Comparison of ENCODE assay signal across 12 mouse cellular contexts in the genomic region with DNA sequence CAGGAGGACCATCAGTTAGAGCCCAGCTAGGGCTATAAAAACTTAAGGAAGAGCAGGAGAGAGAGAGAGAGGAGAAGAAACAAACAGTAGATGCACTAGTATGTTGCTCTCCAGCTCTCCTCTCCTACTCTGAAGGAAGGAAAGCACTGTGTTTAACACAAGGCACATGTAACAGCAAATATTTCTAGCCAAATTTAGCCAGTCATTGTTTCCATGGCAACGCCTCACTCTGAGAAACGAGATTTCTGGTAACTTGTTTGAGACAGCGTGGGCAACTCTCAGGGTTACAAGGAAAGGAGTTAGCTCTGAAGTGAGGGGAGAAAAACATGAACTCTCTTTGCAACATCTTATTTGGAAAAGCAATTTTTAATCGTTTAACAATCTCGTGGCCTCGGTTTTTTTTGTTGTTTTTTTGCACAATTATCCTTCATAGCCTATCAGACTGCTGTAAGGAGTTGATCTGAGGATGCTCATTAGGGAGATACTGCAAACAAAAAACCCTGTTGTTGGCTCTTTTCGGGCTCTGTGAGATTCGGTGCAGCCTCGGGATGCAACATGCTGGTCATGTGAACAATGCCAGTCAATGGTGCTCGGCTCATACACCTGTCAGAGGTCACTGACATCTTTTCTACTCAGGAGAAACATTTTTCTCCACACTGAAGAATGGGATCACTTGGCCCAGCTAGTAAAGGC. TPM values are rescaled to one million over a fixed set of nuclear protein-coding genes. Genes with fewer than 3 reads are reported as not detected.
DNase-seq lines count a peak whose midpoint lies in the region; ATAC-seq lines count a peak whose summit lies in the region.
"Had no signal": no experiment of that assay in that cellular context is flagged by ENCODE, and none has a peak within 500 bp of the region (broad histone marks: within the 10 kb centered on the region; RNA-seq: fewer than 3 reads in every experiment).

No protein-coding gene starts in this region.

- no peak overlapping the region for H3K4me3 ChIP-seq in forebrain, embryonic 14.5 days (ENCODE audit: low read depth, low read length)
- no peak overlapping the region for H3K4me3 ChIP-seq in forebrain, embryonic 11.5 days (ENCODE audit: low read depth, low read length)

- intact Hi-C loops in left cerebral cortex, postnatal 14 days (cut with DNase I), result loop anchor here (5.0 kb wide), 1 partner anchor 123 kb away; no protein-coding TSS in a partner anchor

- H3K27ac ChIP-seq in forebrain, embryonic 14.5 days (ENCODE audit: low read depth, low read length), result no peak overlapping the region
- H3K27ac ChIP-seq in forebrain, embryonic 11.5 days (ENCODE audit: low read depth, low read length), result no peak overlapping the region

- WGBS in forebrain, embryonic 14.5 days, result 30% methylated on average over 10 of the region's 10 CpGs
- 48% methylated on average over 10 of the region's 10 CpGs for WGBS in forebrain, embryonic 11.5 days

- no peak overlapping the region for H3K4me2 ChIP-seq in forebrain, embryonic 14.5 days (ENCODE audit: low read length)
- H3K4me2 ChIP-seq in forebrain, embryonic 11.5 days (ENCODE audit: low read depth, low read length, severe bottlenecking), result no peak overlapping the region

- H3K4me1 ChIP-seq in forebrain, embryonic 14.5 days (ENCODE audit: control insufficient read depth, insufficient read depth, low read length), result peaks cover 7% of the 10 kb centered on the region; the same call in 1 of the 2 replicates
- H3K4me1 ChIP-seq in forebrain, embryonic 11.5 days (replicated peaks; ENCODE audit: control insufficient read depth, insufficient read depth, low read length), result peaks cover 4% of the 10 kb centered on the region; the same call in 1 of the 2 replicates

- no peaks in the 10 kb centered on the region for H3K36me3 ChIP-seq in forebrain, embryonic 14.5 days (ENCODE audit: control insufficient read depth, insufficient read depth, low read length)
- no peaks in the 10 kb centered on the region for H3K36me3 ChIP-seq in forebrain, embryonic 11.5 days (ENCODE audit: control insufficient read depth, insufficient read depth, low read length)

- no peaks in the 10 kb centered on the region for H3K9me3 ChIP-seq in forebrain, embryonic 14.5 days (replicated peaks; ENCODE audit: control insufficient read depth, low read length)
- H3K9me3 ChIP-seq in forebrain, embryonic 11.5 days (ENCODE audit: control insufficient read depth, low read length), result no peaks in the 10 kb centered on the region

- no peak overlapping the region for H3K9ac ChIP-seq in forebrain, embryonic 14.5 days (ENCODE audit: low read length)
- no peak overlapping the region for H3K9ac ChIP-seq in forebrain, embryonic 11.5 days (ENCODE audit: low read length)

- peak; percentile 46; the same call in 1 of the 2 replicates for ATAC-seq in forebrain, embryonic 14.5 days
- no peak for ATAC-seq in forebrain, embryonic 11.5 days (replicated peaks; ENCODE audit: low FRiP score)
- ATAC-seq: CD4-positive, CD25-positive, alpha-beta regulatory T cell, adult 4 months had no signal

- H3K27me3 ChIP-seq in forebrain, embryonic 14.5 days (replicated peaks; ENCODE audit: control insufficient read depth, insufficient read depth, low read length), result no peaks in the 10 kb centered on the region
- no peaks in the 10 kb centered on the region for H3K27me3 ChIP-seq in forebrain, embryonic 11.5 days (ENCODE audit: control insufficient read depth, insufficient read depth, low read length)

- peak; percentile 81 for DNase-seq in forebrain, embryonic 14.5 days (ENCODE audit: low spot score)
- no peak for DNase-seq in forebrain, embryonic 11.5 days (ENCODE audit: low spot score)
- DNase-seq in R1 (ENCODE audit: low read depth, low spot score), result peak; percentile 47
- peak; percentile 19 to 55 for DNase-seq in frontal cortex, postnatal 25 days (ENCODE audit: low spot score in 2 of 2)
- DNase-seq in left cerebral cortex, postnatal 14 days (ENCODE audit: low spot score in 2 of 2), result peak; percentile 89 to 95
- no peak for DNase-seq in thymus, adult 18-20 months
- DNase-seq in urinary bladder, postnatal 4 days (ENCODE audit: low spot score in 2 of 2), result no peak
- no peak for DNase-seq in yolk sac, embryonic 10.5 days (ENCODE audit: low spot score)
- DNase-seq: kidney, adult 11 months; lung, postnatal 14 days had no signal

RNA-seq across cellular contexts. Expression of a gene that starts 22.3 kb away (rescaled TPM):
- polyA plus RNA-seq in forebrain, embryonic 14.5 days (2014; fragmentation: Nextera tagmentation; extraction: Ambion mirVana), result 0.17 TPM in 1 of 2 replicates, not detected in the other
- not detected in 2 replicates for polyA plus RNA-seq in forebrain, embryonic 11.5 days (2014; fragmentation: Nextera tagmentation; extraction: Ambion mirVana)
- total RNA-seq in left cerebral cortex, postnatal 14 days (2021), result not detected
- total RNA-seq: adrenal gland, adult 18-20 months had no signal
- polyA plus RNA-seq: CD4-positive, CD25-positive, alpha-beta regulatory T cell, adult 4 months had no signal

RNA-seq across cellular contexts. Expression of a gene that starts 27.8 kb away (rescaled TPM):
- 9.7 and 10.5 TPM in 2 replicates for polyA plus RNA-seq in forebrain, embryonic 14.5 days (2014; fragmentation: Nextera tagmentation; extraction: Ambion mirVana)
- 8.5 and 9.3 TPM in 2 replicates for polyA plus RNA-seq in forebrain, embryonic 11.5 days (2014; fragmentation: Nextera tagmentation; extraction: Ambion mirVana)
- 100 to 1,000 TPM; 102 to 103 TPM for total RNA-seq in left cerebral cortex, postnatal 14 days (2021)

Comparison
In these comparisons a context has a peak if more than half of its experiments do, and no peak if none do; other contexts are left out.
1. DNase-seq: peak in forebrain, embryonic 14.5 days (single experiment), R1 (single experiment), frontal cortex, postnatal 25 days (2 of 2) and left cerebral cortex, postnatal 14 days (2 of 2); none in forebrain, embryonic 11.5 days (single experiment), thymus, adult 18-20 months (0 of 2), urinary bladder, postnatal 4 days (0 of 2) and yolk sac, embryonic 10.5 days (single experiment).